Mouse (Mus musculus) CH12.LX (cell line): ENCODE measurements around the gene Irf2. TPM values are rescaled to one million over a fixed set of nuclear protein-coding genes. Genes with fewer than 3 reads are reported as not detected.

Source experiments
- DNase-seq: peaks from one replicate; pipeline ENCODE4 v3.0.0-alpha.2; 2013; ENCODE audit errors: extremely low read depth
- H3K27ac ChIP-seq: 2 replicates; pipeline ENCODE4 v1.5.1; 2012; ENCODE audit warnings: low read depth, mild to moderate bottlenecking, control low read depth, moderate library complexity; ENCODE audit not compliant: insufficient read depth
- H3K27me3 ChIP-seq: replicated peaks from 2 replicates; pipeline ENCODE3; 2012; ENCODE audit warnings: inconsistent platforms
- H3K36me3 ChIP-seq, 2 experiments: replicated peaks in 1 of 2; 2 replicates each; pipeline versions ENCODE3 to v1.6.1; 2012; ENCODE audit warnings: inconsistent platforms in 1 of 2, low read length in 1 of 2, mild to moderate bottlenecking in 1 of 2, mixed read lengths in 1 of 2, moderate library complexity in 1 of 2; ENCODE audit not compliant: control insufficient read depth in 1 of 2, insufficient read depth in 1 of 2
- H3K4me1 ChIP-seq, 2 experiments: 2 replicates each; pipeline ENCODE4 v1.6.1; 2012; ENCODE audit warnings: inconsistent platforms in 1 of 2, moderate library complexity in 1 of 2; ENCODE audit not compliant: insufficient read depth in 2 of 2, control insufficient read depth in 1 of 2
- H3K4me2 ChIP-seq: 2 replicates; pipeline ENCODE4 v1.6.1; 2012; ENCODE audit warnings: low read depth, mild to moderate bottlenecking, control low read depth; ENCODE audit not compliant: poor library complexity, insufficient read depth, severe bottlenecking
- H3K4me3 ChIP-seq, 3 experiments: fragments of 150-350 bp in 1 of 3; sonication (generic) in 1 of 3; replicated peaks in 1 of 3; 2 replicates each; pipeline versions ENCODE3 to v1.5.1; 2011 to 2012; ENCODE audit warnings: low read depth in 2 of 3, low read length in 2 of 3, mild to moderate bottlenecking in 2 of 3, moderate library complexity in 2 of 3, control low read depth in 1 of 3, improper control_type of control experiment in 1 of 3, inconsistent platforms in 1 of 3, mixed read lengths in 1 of 3; ENCODE audit not compliant: poor library complexity in 1 of 3
- H3K79me2 ChIP-seq: replicated peaks from 2 replicates; pipeline ENCODE4 v1.6.1; 2012; ENCODE audit warnings: mild to moderate bottlenecking, moderate library complexity; ENCODE audit not compliant: control insufficient read depth, poor library complexity, insufficient read depth, severe bottlenecking; ENCODE audit errors: extremely low read depth
- H3K9ac ChIP-seq: 2 replicates; pipeline ENCODE4 v1.6.1; 2012; ENCODE audit warnings: low read depth, mild to moderate bottlenecking, control low read depth, moderate library complexity; ENCODE audit not compliant: insufficient read depth
- H3K9me3 ChIP-seq: replicated peaks from 2 replicates; pipeline ENCODE3; 2012; ENCODE audit warnings: low read length, inconsistent platforms, mixed read lengths
- CHD1 ChIP-seq: IDR thresholded peaks from 2 replicates; pipeline ENCODE4 v1.6.1; 2012; ENCODE audit warnings: low read depth, low read length, improper control_type of control experiment, inconsistent platforms
- CHD2 ChIP-seq: IDR thresholded peaks from 2 replicates; pipeline ENCODE4 v1.6.1; 2011; ENCODE audit warnings: low read length, improper control_type of control experiment
- E2F4 ChIP-seq: IDR thresholded peaks from 2 replicates; pipeline ENCODE4 v1.6.1; 2011; ENCODE audit warnings: low read depth, low read length, improper control_type of control experiment; ENCODE audit not compliant: insufficient replicate concordance
- ELF1 ChIP-seq: IDR thresholded peaks from 2 replicates; pipeline ENCODE4 v1.6.1; 2014; ENCODE audit warnings: low read depth, mild to moderate bottlenecking, inconsistent platforms, low read length, improper control_type of control experiment
- GABPA ChIP-seq: IDR thresholded peaks from 2 replicates; pipeline ENCODE4 v1.6.1; 2012; ENCODE audit warnings: low read depth, low read length, improper control_type of control experiment, inconsistent platforms; ENCODE audit not compliant: insufficient replicate concordance
- HCFC1 ChIP-seq: IDR thresholded peaks from 2 replicates; pipeline ENCODE4 v1.6.1; 2012; ENCODE audit warnings: low read depth, mild to moderate bottlenecking, inconsistent platforms, low read length, improper control_type of control experiment
- IRF4 ChIP-seq: IDR thresholded peaks from 2 replicates; pipeline ENCODE4 v1.6.1; 2014; ENCODE audit warnings: low read depth, mild to moderate bottlenecking, inconsistent platforms, low read length, improper control_type of control experiment
- JUN ChIP-seq: IDR thresholded peaks from 2 replicates; pipeline ENCODE4 v1.6.1; 2011; ENCODE audit warnings: low read depth, mild to moderate bottlenecking, low read length, improper control_type of control experiment, moderate library complexity; ENCODE audit not compliant: insufficient read depth
- JUND ChIP-seq: conservative IDR thresholded peaks from 2 replicates; pipeline ENCODE4 v1.6.1; 2011; ENCODE audit warnings: low read depth, low read length, improper control_type of control experiment
- KAT2A ChIP-seq: IDR thresholded peaks from 2 replicates; pipeline ENCODE4 v1.6.1; 2012; ENCODE audit warnings: low read length, improper control_type of control experiment, inconsistent platforms; ENCODE audit not compliant: insufficient replicate concordance
- MAFK ChIP-seq: IDR thresholded peaks from 2 replicates; pipeline ENCODE4 v1.6.1; 2011; ENCODE audit warnings: low read length, improper control_type of control experiment; ENCODE audit not compliant: insufficient replicate concordance
- MAX ChIP-seq: IDR thresholded peaks from 2 replicates; pipeline ENCODE4 v1.6.1; 2011; ENCODE audit warnings: low read length, improper control_type of control experiment
- MXI1 ChIP-seq: IDR thresholded peaks from 2 replicates; pipeline ENCODE4 v1.6.1; 2011; ENCODE audit warnings: mild to moderate bottlenecking, low read depth, low read length, improper control_type of control experiment
- MYC ChIP-seq: IDR thresholded peaks from 2 replicates; pipeline ENCODE4 v1.6.1; 2011; ENCODE audit warnings: low read depth, mild to moderate bottlenecking, improper control_type of control experiment, low read length
- NELFE ChIP-seq: IDR thresholded peaks from 2 replicates; pipeline ENCODE4 v1.6.1; 2011; ENCODE audit warnings: low read depth, low read length, improper control_type of control experiment
- NRF1 ChIP-seq: IDR thresholded peaks from 2 replicates; pipeline ENCODE4 v1.6.1; 2014; ENCODE audit warnings: low read depth, mild to moderate bottlenecking, inconsistent platforms, low read length, improper control_type of control experiment, moderate library complexity
- SIN3A ChIP-seq: IDR thresholded peaks from 2 replicates; pipeline ENCODE4 v1.6.1; 2012; ENCODE audit warnings: low read length, improper control_type of control experiment, inconsistent platforms
- TBP ChIP-seq: conservative IDR thresholded peaks from 2 replicates; pipeline ENCODE4 v1.6.1; 2011; ENCODE audit warnings: low read depth, low read length, improper control_type of control experiment
- TCF12 ChIP-seq: IDR thresholded peaks from 2 replicates; pipeline ENCODE4 v1.6.1; 2014; ENCODE audit warnings: low read depth, mild to moderate bottlenecking, inconsistent platforms, low read length, improper control_type of control experiment
- ZC3H11A ChIP-seq: IDR thresholded peaks from 2 replicates; pipeline ENCODE4 v1.6.1; 2012; ENCODE audit warnings: low read depth, mild to moderate bottlenecking, inconsistent platforms, low read length, improper control_type of control experiment
- ZMIZ1 ChIP-seq: IDR thresholded peaks from 2 replicates; pipeline ENCODE4 v1.6.1; 2012; ENCODE audit warnings: low read depth, mild to moderate bottlenecking, inconsistent platforms, low read length, improper control_type of control experiment
- ZNF384 ChIP-seq: IDR thresholded peaks from 2 replicates; pipeline ENCODE4 v1.6.1; 2012; ENCODE audit warnings: low read depth, low read length, improper control_type of control experiment, inconsistent platforms
- dilution Hi-C: fragments of 300-500 bp; cut with MboI; formaldehyde crosslinking; loops from 2 replicates; pipeline ENCODE4 v1.14.3; 2020; ENCODE audit warnings: low sequenced_read_pairs; ENCODE audit not compliant: extremely low pct_unique_long_range_greater_than_20kb, extremely low pct_ligation_motif_present
- in situ Hi-C: fragments of 300-500 bp; cut with MboI; formaldehyde crosslinking; loops from 3 replicates; pipeline ENCODE4 v1.14.3; 2019; ENCODE audit warnings: low sequenced_read_pairs, low pct_ligation_motif_present, low pct_unique_long_range_greater_than_20kb, mixed read lengths
- polyA plus RNA-seq: library from polyadenylated mRNA; unstranded; fragments of >175 nt; gene quantifications from 2 replicates; pipeline ENCODE4 v1.2.1, GENCODE M21; 2012; ENCODE audit warnings: low read depth; ENCODE audit not compliant: insufficient read length
- total RNA-seq, 2 experiments: library from RNA; depleted of rRNA; stranded (reverse); fragments of 300-350 nt in 1 of 2; fragments of >200 nt in 1 of 2; gene quantifications; 2 replicates each; pipeline ENCODE4 v1.2.3; 2012 to 2014

Irf2 gene
- total and polyA plus RNA-seq, 3 experiments = 7.1 to 37.4 (median 10.2) TPM

DNA sequence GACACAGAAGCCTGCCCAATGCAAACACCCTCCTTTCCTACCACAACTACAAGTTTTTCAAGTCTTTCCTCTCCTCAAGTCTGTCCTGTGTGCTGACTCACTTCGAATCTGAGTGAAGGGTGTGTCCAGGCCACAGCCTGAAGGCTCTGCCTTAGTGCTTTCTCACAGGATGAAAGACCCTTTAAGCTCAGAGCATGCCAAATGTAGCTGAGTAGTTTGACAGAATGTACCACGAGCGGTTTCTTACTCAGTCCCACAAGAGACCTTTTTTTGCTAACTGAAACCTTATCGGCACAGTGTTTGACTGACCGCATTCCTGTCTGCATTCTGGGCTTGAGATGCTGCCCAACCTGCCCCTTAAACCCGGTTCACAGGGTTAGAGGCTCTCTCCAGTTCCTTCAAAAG, 130.0 kb downstream of the Irf2 start:
- Histone ChIP-seq H3K36me3 (no peaks in the 10 kb centered on the region), H3K9ac (no peak overlapping the region), H3K79me2 (no peaks in the 10 kb centered on the region), H3K27ac (peak overlapping the region; percentile 28; the same call in 1 of the 2 replicates), H3K9me3 (no peaks in the 10 kb centered on the region), H3K27me3 (no peaks in the 10 kb centered on the region), H3K4me3 (no peak overlapping the region), H3K4me1 (peaks cover 2 to 19% of the 10 kb centered on the region in 2 experiments), H3K4me2 (peak overlapping the region; percentile 29; the same call in 1 of the 2 replicates)
- DNase-seq = no peak
- dilution Hi-C loops (no loop called here), in situ Hi-C loops (no loop called here)
- no peak for TF ChIP-seq CHD1
- TF ChIP-seq IRF4 = peak; percentile 61; the same call in 1 of the 2 replicates
- TF ChIP-seq MAFK = 0 out of 2 replicates have a peak, but pooled peaks have one; percentile 21
- no peak for TF ChIP-seq TCF12
- TF ChIP-seq JUND = peak; percentile 47; the same call in 1 of the 2 replicates
- 0 out of 2 replicates have a peak, but pooled peaks have one; percentile 4 for TF ChIP-seq JUN
- peak; percentile 32; the same call in 1 of the 2 replicates for TF ChIP-seq ZNF384
- no peak for TF ChIP-seq SIN3A

DNA sequence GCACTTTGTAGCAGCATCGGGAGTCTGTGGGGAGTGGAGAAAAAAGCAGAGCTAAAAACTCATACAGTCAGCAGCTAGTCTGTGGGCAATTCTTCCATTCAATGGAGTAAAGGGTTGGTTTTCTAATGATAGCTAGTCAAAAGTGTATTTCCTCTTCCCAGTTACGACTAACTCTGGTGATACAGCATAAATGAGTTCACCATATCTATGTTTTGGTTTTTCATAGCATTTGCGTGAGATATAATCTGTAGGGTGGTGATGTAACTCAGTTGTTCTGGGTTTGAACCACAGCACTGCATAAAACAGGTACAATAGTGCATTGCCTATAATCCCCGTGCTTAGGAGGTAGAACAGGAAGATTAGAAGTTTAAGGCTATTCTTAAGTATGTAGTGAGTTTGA, 131.6 kb downstream of the Irf2 start:
- Histone ChIP-seq H3K9ac (no peak overlapping the region), H3K4me3 (no peak overlapping the region), H3K79me2 (no peaks in the 10 kb centered on the region), H3K27ac (no peak overlapping the region), H3K4me1 (peaks cover 2 to 19% of the 10 kb centered on the region in 2 experiments), H3K9me3 (no peaks in the 10 kb centered on the region), H3K36me3 (no peaks in the 10 kb centered on the region), H3K27me3 (no peaks in the 10 kb centered on the region), H3K4me2 (no peak overlapping the region)
- TF ChIP-seq CHD2 (no peak), NELFE (no peak), E2F4 (no peak), TBP (no peak), MAX (no peak), HCFC1 (no peak), KAT2A (no peak), ELF1 (no peak), ZNF384 (no peak), MXI1 (no peak), MYC (no peak), GABPA (no peak), ZC3H11A (no peak), NRF1 (no peak), ZMIZ1 (no peak)
- in situ Hi-C loops = no loop called here
- DNase-seq = no peak
- dilution Hi-C loops = no loop called here
